Mouse (Mus musculus): ENCODE results near the gene Krtap27-1. TPM values are rescaled to one million over a fixed set of nuclear protein-coding genes. Genes with fewer than 3 reads are reported as not detected.

Gene Krtap27-1
- polyA plus RNA-seq, 1 experiment from 2014 or later: not detected

- 85% methylated on average over 4 of the region's 4 CpGs for WGBS
- H3K4me3 ChIP-seq (ENCODE audit: low read depth, low read length): no peak within 1 kb of the TSS
Observed at GRCm38 (mm10) chr16:88627566-88627965, 43.9 kb downstream of the Krtap27-1 start, which contains the start of gene 2310079G19Rik. 2310079G19Rik (minus strand) TSS chr16:88627666.

More at GRCm38 (mm10) chr16:88627566-88627965, 43.9 kb downstream of the Krtap27-1 start, which contains the start of gene 2310079G19Rik:
- Histone ChIP-seq H3K9ac (ENCODE audit: low read length) (no peak within 1 kb of the TSS), H3K9me3 (ENCODE audit: control insufficient read depth, low read length) (no peaks in the 10 kb centered on the region), H3K36me3 (ENCODE audit: control insufficient read depth, insufficient read depth, low read length) (no peaks in the 10 kb centered on the region), H3K4me1 (replicated peaks; ENCODE audit: control insufficient read depth, insufficient read depth) (no peaks in the 10 kb centered on the region), H3K27ac (replicated peaks) (no peak within 1 kb of the TSS), H3K27me3 (ENCODE audit: control insufficient read depth, insufficient read depth, low read length) (no peaks in the 10 kb centered on the region), H3K4me2 (replicated peaks; ENCODE audit: low read depth) (no peak within 1 kb of the TSS)
- no peak for DNase-seq (ENCODE audit: low spot score)
- TF ChIP-seq CTCF (IDR thresholded peaks at IDR 0.05; ENCODE audit: low read depth) (no peak), EP300 (optimal IDR thresholded peaks at IDR 0.05) (no peak)
- ATAC-seq (ENCODE audit: low FRiP score, low TSS enrichment): no peak

Other genes starting within 250 kb of the Krtap27-1 start
- gene Cldn17, start 164.7 kb downstream of the Krtap27-1 start, polyA plus RNA-seq (2015; fragmentation: Nextera tagmentation; extraction: Ambion mirVana): 16.5 and 18.0 TPM in 2 replicates
- 1.5 and 2.2 TPM in 2 replicates for gene Cldn8, start 108.5 kb downstream of the Krtap27-1 start, polyA plus RNA-seq (2015; fragmentation: Nextera tagmentation; extraction: Ambion mirVana)
- gene Krtap24-1, start 59.4 kb downstream of the Krtap27-1 start, polyA plus RNA-seq (2015; fragmentation: Nextera tagmentation; extraction: Ambion mirVana): not detected in 2 replicates
- 0.41 and 0.64 TPM in 2 replicates for gene 2310079G19Rik, start 44.0 kb downstream of the Krtap27-1 start, polyA plus RNA-seq (2015; fragmentation: Nextera tagmentation; extraction: Ambion mirVana)
- not detected in 2 replicates for gene Krtap26-1, start 23.9 kb downstream of the Krtap27-1 start, polyA plus RNA-seq (2015; fragmentation: Nextera tagmentation; extraction: Ambion mirVana)
- not detected in 2 replicates for gene 2310061N02Rik, start 36.3 kb upstream of the Krtap27-1 start, polyA plus RNA-seq (2015; fragmentation: Nextera tagmentation; extraction: Ambion mirVana)
- not detected in 2 replicates for gene Krtap13-1, start 57.2 kb upstream of the Krtap27-1 start, polyA plus RNA-seq (2015; fragmentation: Nextera tagmentation; extraction: Ambion mirVana)
- not detected in 2 replicates for gene Krtap13, start 80.0 kb upstream of the Krtap27-1 start, polyA plus RNA-seq (2015; fragmentation: Nextera tagmentation; extraction: Ambion mirVana)
- gene 2310034C09Rik, start 87.2 kb upstream of the Krtap27-1 start, polyA plus RNA-seq (2015; fragmentation: Nextera tagmentation; extraction: Ambion mirVana): 0.13 and 0.23 TPM in 2 replicates
- not detected in 2 replicates for gene 2310057N15Rik, start 102.5 kb upstream of the Krtap27-1 start, polyA plus RNA-seq (2015; fragmentation: Nextera tagmentation; extraction: Ambion mirVana)
- gene Gm5965, start 106.2 kb upstream of the Krtap27-1 start, polyA plus RNA-seq (2015; fragmentation: Nextera tagmentation; extraction: Ambion mirVana): not detected in 2 replicates
- gene Gm20741, start 140.5 kb upstream of the Krtap27-1 start, polyA plus RNA-seq (2015; fragmentation: Nextera tagmentation; extraction: Ambion mirVana): not detected in 2 replicates
- gene Krtap15, start 148.5 kb upstream of the Krtap27-1 start, polyA plus RNA-seq (2015; fragmentation: Nextera tagmentation; extraction: Ambion mirVana): not detected in 2 replicates
- gene Krtap14, start 154.5 kb upstream of the Krtap27-1 start, polyA plus RNA-seq (2015; fragmentation: Nextera tagmentation; extraction: Ambion mirVana): not detected in 2 replicates
- not detected in 2 replicates for gene Krtap19-1, start 197.7 kb upstream of the Krtap27-1 start, polyA plus RNA-seq (2015; fragmentation: Nextera tagmentation; extraction: Ambion mirVana)
- gene Krtap19-2, start 202.6 kb upstream of the Krtap27-1 start, polyA plus RNA-seq (2015; fragmentation: Nextera tagmentation; extraction: Ambion mirVana): not detected in 2 replicates
- not detected in 2 replicates for gene Krtap19-3, start 206.4 kb upstream of the Krtap27-1 start, polyA plus RNA-seq (2015; fragmentation: Nextera tagmentation; extraction: Ambion mirVana)
- not detected in 2 replicates for gene Krtap19-4, start 213.4 kb upstream of the Krtap27-1 start, polyA plus RNA-seq (2015; fragmentation: Nextera tagmentation; extraction: Ambion mirVana)
- gene Krtap19-5, start 224.8 kb upstream of the Krtap27-1 start, polyA plus RNA-seq (2015; fragmentation: Nextera tagmentation; extraction: Ambion mirVana): not detected in 2 replicates

All from stomach, postnatal 0 days (tissue).